12 mouse cellular contexts compared by ENCODE assay signal in genomic region chr4:149860393-149860792, GRCm38 (mm10).
"Had no signal": no experiment of that assay in that cellular context is flagged by ENCODE, and none has a peak within 500 bp of the region (broad histone marks: within the 10 kb centered on the region; RNA-seq: fewer than 3 reads in every experiment).

No protein-coding gene starts in this region.

- DNase-seq: kidney, adult 18-20 months; liver, embryonic 13.5 days; liver, postnatal 0 days; lung, postnatal 14 days; right cerebral cortex, postnatal 14 days; thymus, postnatal 36 days had no signal

- H3K27ac ChIP-seq: layer of hippocampus, adult 2 months; limb, embryonic 15.5 days; liver, embryonic 13.5 days; lung, embryonic 15.5 days; macrophage; midbrain, embryonic 13.5 days had no signal

- H3K4me3 ChIP-seq: layer of hippocampus, adult 2 months; limb, embryonic 15.5 days; liver, embryonic 13.5 days; lung, embryonic 15.5 days; megakaryocyte, embryonic 14.5 days; midbrain, embryonic 13.5 days had no signal

- H3K27me3 ChIP-seq: limb, embryonic 15.5 days; lung, embryonic 15.5 days had no signal

- ATAC-seq: liver, postnatal 0 days; midbrain, embryonic 13.5 days had no signal

- H3K36me3 ChIP-seq: limb, embryonic 15.5 days; liver, embryonic 13.5 days; lung, embryonic 15.5 days; midbrain, embryonic 13.5 days had no signal

- H3K9me3 ChIP-seq: limb, embryonic 15.5 days; liver, embryonic 13.5 days; lung, embryonic 15.5 days; midbrain, embryonic 13.5 days had no signal

- H3K9ac ChIP-seq: limb, embryonic 15.5 days; liver, embryonic 13.5 days; liver, postnatal 0 days; lung, embryonic 15.5 days; midbrain, embryonic 13.5 days had no signal

- H3K4me2 ChIP-seq: limb, embryonic 15.5 days; liver, embryonic 13.5 days; lung, embryonic 15.5 days; midbrain, embryonic 13.5 days had no signal
